Mouse (Mus musculus): Measurements from ENCODE around the gene Themis2. TPM values are rescaled to one million over a fixed set of nuclear protein-coding genes. Genes with fewer than 3 reads are reported as not detected.
"Not testable (repeated sequence)": the region's sequence is repeated elsewhere in the genome, so short reads cannot be mapped to it uniquely, and the experiment has no call there.

Gene Themis2
- polyA plus RNA-seq, 1 experiment from 2014 or later, result 1.8 TPM

GRCm38 (mm10) chr4:132793322-132794004 lies 2.7 kb downstream of the Themis2 start:
- H3K27ac ChIP-seq (ENCODE audit: low read length); H3K36me3 ChIP-seq (ENCODE audit: control insufficient read depth, insufficient read depth, low read length); H3K4me2 ChIP-seq (ENCODE audit: low read depth, low read length); H3K4me3 ChIP-seq (replicated peaks; ENCODE audit: low read length); H3K9me3 ChIP-seq (replicated peaks; ENCODE audit: control insufficient read depth, low read length); H3K9ac ChIP-seq (ENCODE audit: low read length); H3K4me1 ChIP-seq (ENCODE audit: control insufficient read depth, insufficient read depth, low read length); H3K27me3 ChIP-seq (ENCODE audit: control insufficient read depth, insufficient read depth, low read length); ATAC-seq (ENCODE audit: insufficient read depth, low FRiP score): not testable (repeated sequence)
- 78% methylated on average over 8 of the region's 9 CpGs for WGBS

GRCm38 (mm10) chr4:132789731-132790130 lies 6.5 kb downstream of the Themis2 start:
- H3K27ac ChIP-seq (ENCODE audit: low read length), result no peak overlapping the region
- no peak overlapping the region for H3K4me2 ChIP-seq (ENCODE audit: low read depth, low read length)
- H3K9me3 ChIP-seq (replicated peaks; ENCODE audit: control insufficient read depth, low read length), result no peaks in the 10 kb centered on the region
- no peak for ATAC-seq (ENCODE audit: insufficient read depth, low FRiP score)
- no peak overlapping the region for H3K9ac ChIP-seq (ENCODE audit: low read length)
- no peaks in the 10 kb centered on the region for H3K36me3 ChIP-seq (ENCODE audit: control insufficient read depth, insufficient read depth, low read length)
- no peaks in the 10 kb centered on the region for H3K4me1 ChIP-seq (ENCODE audit: control insufficient read depth, insufficient read depth, low read length)
- H3K4me3 ChIP-seq (replicated peaks; ENCODE audit: low read length), result no peak overlapping the region
- H3K27me3 ChIP-seq (ENCODE audit: control insufficient read depth, insufficient read depth, low read length), result no peaks in the 10 kb centered on the region
- WGBS, result 88% methylated on average over 8 of the region's 8 CpGs

- no peak overlapping the region for H3K4me3 ChIP-seq (replicated peaks; ENCODE audit: low read length)
- no peaks in the 10 kb centered on the region for H3K27me3 ChIP-seq (ENCODE audit: control insufficient read depth, insufficient read depth, low read length)
- no peak overlapping the region for H3K4me2 ChIP-seq (ENCODE audit: low read depth, low read length)
- H3K4me1 ChIP-seq (ENCODE audit: control insufficient read depth, insufficient read depth, low read length), result no peaks in the 10 kb centered on the region
- no peaks in the 10 kb centered on the region for H3K36me3 ChIP-seq (ENCODE audit: control insufficient read depth, insufficient read depth, low read length)
- no peak overlapping the region for H3K9ac ChIP-seq (ENCODE audit: low read length)
- 90% methylated on average over 13 of the region's 13 CpGs for WGBS
- ATAC-seq (ENCODE audit: insufficient read depth, low FRiP score), result no peak
- H3K27ac ChIP-seq (ENCODE audit: low read length), result no peak overlapping the region
- H3K9me3 ChIP-seq (replicated peaks; ENCODE audit: control insufficient read depth, low read length), result no peaks in the 10 kb centered on the region
Measured at GRCm38 (mm10) chr4:132785228-132785627, 11.0 kb downstream of the Themis2 start.

DNA sequence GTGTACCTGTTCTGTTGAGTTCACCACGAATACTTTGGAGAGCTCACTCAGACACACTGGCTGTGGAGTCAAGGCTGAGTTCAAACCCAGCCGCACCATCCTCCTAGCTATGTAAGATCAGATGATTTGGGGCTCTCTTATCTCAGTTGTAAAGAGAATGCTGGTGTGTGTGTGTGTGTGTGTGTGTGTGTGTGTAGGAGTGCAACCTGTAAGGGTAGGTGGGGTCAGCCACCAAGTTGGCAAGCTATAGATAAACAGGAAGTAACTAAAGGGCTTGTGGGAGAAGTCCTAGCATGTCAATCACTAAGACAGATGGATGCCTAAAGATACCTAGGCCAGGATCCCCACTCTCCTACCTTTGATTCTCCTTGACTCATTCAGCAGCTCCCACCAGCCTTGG lies 12.5 kb downstream of the Themis2 start:
- H3K27me3 ChIP-seq (ENCODE audit: control insufficient read depth, insufficient read depth, low read length), result no peaks in the 10 kb centered on the region
- H3K36me3 ChIP-seq (ENCODE audit: control insufficient read depth, insufficient read depth, low read length), result 0 out of 2 replicates have a peak, but pooled peaks cover 3% of the 10 kb centered on the region
- H3K4me2 ChIP-seq (ENCODE audit: low read depth, low read length), result no peak overlapping the region
- ATAC-seq (ENCODE audit: insufficient read depth, low FRiP score), result no peak
- H3K27ac ChIP-seq (ENCODE audit: low read length), result no peak overlapping the region
- no peak overlapping the region for H3K9ac ChIP-seq (ENCODE audit: low read length)
- no peak overlapping the region for H3K4me3 ChIP-seq (replicated peaks; ENCODE audit: low read length)
- H3K4me1 ChIP-seq (ENCODE audit: control insufficient read depth, insufficient read depth, low read length), result no peaks in the 10 kb centered on the region
- no peaks in the 10 kb centered on the region for H3K9me3 ChIP-seq (replicated peaks; ENCODE audit: control insufficient read depth, low read length)
- WGBS, result 80% methylated on average over 2 of the region's 2 CpGs

DNA sequence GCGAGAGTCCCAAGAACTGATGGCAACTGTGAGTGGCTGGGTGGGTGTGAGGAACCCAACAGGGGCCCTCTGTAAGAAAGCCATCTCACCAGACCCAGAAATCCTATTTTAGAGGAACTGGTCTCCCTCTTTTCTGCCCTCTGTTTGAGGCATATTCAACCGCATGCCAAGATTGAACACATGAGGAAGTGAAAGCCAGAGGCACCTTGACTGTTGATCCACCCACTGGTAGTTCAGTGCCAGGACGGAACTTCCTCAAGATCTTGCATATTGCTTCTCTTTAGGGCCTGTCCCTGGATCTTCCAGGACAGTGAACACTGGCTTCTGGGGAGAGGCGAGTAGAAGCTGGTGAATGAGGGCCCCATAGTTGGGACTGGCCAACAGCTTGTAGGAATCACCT lies 15.9 kb downstream of the Themis2 start:
- no peak overlapping the region for H3K27ac ChIP-seq (ENCODE audit: low read length)
- H3K4me1 ChIP-seq (ENCODE audit: control insufficient read depth, insufficient read depth, low read length), result no peaks in the 10 kb centered on the region
- no peak overlapping the region for H3K4me2 ChIP-seq (ENCODE audit: low read depth, low read length)
- no peak for ATAC-seq (ENCODE audit: insufficient read depth, low FRiP score)
- no peaks in the 10 kb centered on the region for H3K27me3 ChIP-seq (ENCODE audit: control insufficient read depth, insufficient read depth, low read length)
- WGBS, result 87% methylated on average over 4 of the region's 4 CpGs
- peaks cover 25% of the 10 kb centered on the region for H3K36me3 ChIP-seq (ENCODE audit: control insufficient read depth, insufficient read depth, low read length)
- H3K9me3 ChIP-seq (replicated peaks; ENCODE audit: control insufficient read depth, low read length), result no peaks in the 10 kb centered on the region
- H3K9ac ChIP-seq (ENCODE audit: low read length), result no peak overlapping the region
- no peak overlapping the region for H3K4me3 ChIP-seq (replicated peaks; ENCODE audit: low read length)

DNA sequence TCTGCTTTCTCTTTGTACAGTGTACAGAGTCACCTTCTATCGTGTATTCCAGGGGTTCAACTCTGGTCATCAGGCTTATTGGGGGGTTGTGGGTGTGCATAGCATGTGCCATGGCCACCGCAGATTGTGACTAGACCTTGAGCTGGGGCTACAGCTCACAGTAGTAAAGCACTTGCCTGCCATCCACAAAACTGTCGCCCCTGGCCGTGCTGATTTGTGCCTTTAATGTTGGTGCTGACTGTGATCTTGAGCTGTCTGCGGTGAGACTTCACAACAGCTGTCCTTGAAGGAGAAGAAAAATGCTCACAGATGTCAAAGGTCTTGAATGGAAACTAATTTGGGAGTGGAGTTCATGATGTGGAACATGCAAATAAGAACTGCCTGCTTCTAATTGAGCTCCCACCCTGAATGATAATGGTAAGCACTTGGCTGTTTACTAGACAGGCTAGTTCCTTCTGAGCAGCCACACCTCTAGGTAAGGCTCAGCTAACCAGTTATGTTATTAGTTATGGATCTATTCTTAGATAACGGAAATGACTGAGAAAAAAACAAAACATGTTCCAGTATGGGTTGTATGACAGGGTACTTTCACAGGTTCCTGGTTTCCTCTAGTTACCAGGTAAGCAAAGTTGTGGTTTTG lies 17.5 kb downstream of the Themis2 start:
- ATAC-seq (ENCODE audit: insufficient read depth, low FRiP score), result no peak
- H3K36me3 ChIP-seq (ENCODE audit: control insufficient read depth, insufficient read depth, low read length), result peaks cover 38% of the 10 kb centered on the region
- no peak overlapping the region for H3K9ac ChIP-seq (ENCODE audit: low read length)
- no peak overlapping the region for H3K4me2 ChIP-seq (ENCODE audit: low read depth, low read length)
- H3K4me3 ChIP-seq (replicated peaks; ENCODE audit: low read length), result no peak overlapping the region
- H3K27me3 ChIP-seq (ENCODE audit: control insufficient read depth, insufficient read depth, low read length), result no peaks in the 10 kb centered on the region
- no peaks in the 10 kb centered on the region for H3K4me1 ChIP-seq (ENCODE audit: control insufficient read depth, insufficient read depth, low read length)
- WGBS, result 89% methylated on average over 6 of the region's 6 CpGs
- H3K27ac ChIP-seq (ENCODE audit: low read length), result no peak overlapping the region
- H3K9me3 ChIP-seq (replicated peaks; ENCODE audit: control insufficient read depth, low read length), result no peaks in the 10 kb centered on the region

GRCm38 (mm10) chr4:132776764-132777163 lies 19.4 kb downstream of the Themis2 start:
- peaks cover 48% of the 10 kb centered on the region for H3K36me3 ChIP-seq (ENCODE audit: control insufficient read depth, insufficient read depth, low read length)
- 70% methylated on average over 5 of the region's 5 CpGs for WGBS

DNA sequence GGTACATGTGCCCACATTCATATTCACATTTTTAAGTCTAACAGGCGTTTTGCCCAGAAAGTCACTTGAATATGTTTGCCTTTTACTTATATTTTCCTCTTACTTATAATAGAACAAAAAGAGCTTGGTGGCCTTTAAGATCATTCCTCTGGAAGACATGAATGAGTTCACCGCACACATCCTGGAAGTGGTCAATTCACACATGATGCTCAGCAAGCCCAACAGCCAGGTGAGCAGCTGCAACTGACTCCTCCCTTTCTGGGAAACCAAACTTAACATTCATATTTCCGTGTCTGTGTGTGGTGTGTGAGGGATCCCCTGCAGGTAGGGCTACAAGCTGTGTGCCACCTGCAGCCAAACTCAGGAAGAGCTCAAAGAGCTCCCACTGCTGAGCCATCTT lies 21.3 kb downstream of the Themis2 start:
- H3K27me3 ChIP-seq (ENCODE audit: control insufficient read depth, insufficient read depth, low read length), result no peaks in the 10 kb centered on the region
- 80% methylated on average over 3 of the region's 3 CpGs for WGBS
- no peaks in the 10 kb centered on the region for H3K4me1 ChIP-seq (ENCODE audit: control insufficient read depth, insufficient read depth, low read length)
- no peak for ATAC-seq (ENCODE audit: insufficient read depth, low FRiP score)
- no peak overlapping the region for H3K9ac ChIP-seq (ENCODE audit: low read length)
- H3K4me3 ChIP-seq (replicated peaks; ENCODE audit: low read length), result no peak overlapping the region
- H3K36me3 ChIP-seq (ENCODE audit: control insufficient read depth, insufficient read depth, low read length), result peaks cover 53% of the 10 kb centered on the region
- H3K4me2 ChIP-seq (ENCODE audit: low read depth, low read length), result no peak overlapping the region
- H3K9me3 ChIP-seq (replicated peaks; ENCODE audit: control insufficient read depth, low read length), result no peaks in the 10 kb centered on the region
- no peak overlapping the region for H3K27ac ChIP-seq (ENCODE audit: low read length)

More at GRCm38 (mm10) chr4:132776764-132777163, 19.4 kb downstream of the Themis2 start:
- Histone ChIP-seq H3K9me3 (replicated peaks; ENCODE audit: control insufficient read depth, low read length) (no peaks in the 10 kb centered on the region), H3K4me1 (ENCODE audit: control insufficient read depth, insufficient read depth, low read length) (no peaks in the 10 kb centered on the region), H3K9ac (ENCODE audit: low read length) (no peak overlapping the region), H3K27ac (ENCODE audit: low read length) (no peak overlapping the region), H3K27me3 (ENCODE audit: control insufficient read depth, insufficient read depth, low read length) (no peaks in the 10 kb centered on the region), H3K4me2 (ENCODE audit: low read depth, low read length) (no peak overlapping the region), H3K4me3 (replicated peaks; ENCODE audit: low read length) (no peak overlapping the region)
- 0 out of 2 replicates have a peak, but pooled peaks have one; percentile 37 for ATAC-seq (ENCODE audit: insufficient read depth, low FRiP score)

DNA sequence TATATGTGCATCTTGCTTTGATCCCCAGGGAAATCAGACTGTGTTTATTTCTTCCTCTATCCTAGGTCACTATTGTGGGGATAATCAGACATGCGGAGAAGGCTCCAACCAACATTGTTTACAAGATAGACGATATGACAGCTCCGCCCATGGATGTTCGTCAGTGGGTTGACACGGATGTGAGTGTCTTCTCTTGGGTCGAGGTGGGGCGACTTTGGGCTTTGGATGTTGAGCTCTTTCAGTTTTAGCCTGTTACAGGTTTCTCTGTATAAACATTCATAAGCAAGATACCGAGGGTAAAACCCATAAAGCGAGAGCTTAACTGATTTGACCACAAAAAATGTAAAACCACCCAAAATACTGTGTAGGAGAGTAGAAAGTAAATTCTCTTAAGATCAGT lies 24.4 kb downstream of the Themis2 start:
- H3K9ac ChIP-seq (ENCODE audit: low read length), result no peak overlapping the region
- 83% methylated on average over 9 of the region's 9 CpGs for WGBS
- H3K27me3 ChIP-seq (ENCODE audit: control insufficient read depth, insufficient read depth, low read length), result no peaks in the 10 kb centered on the region
- H3K4me1 ChIP-seq (ENCODE audit: control insufficient read depth, insufficient read depth, low read length), result peaks cover 7% of the 10 kb centered on the region; the same call in 1 of the 2 replicates
- H3K9me3 ChIP-seq (replicated peaks; ENCODE audit: control insufficient read depth, low read length), result no peaks in the 10 kb centered on the region
- H3K4me2 ChIP-seq (ENCODE audit: low read depth, low read length), result no peak overlapping the region
- no peak overlapping the region for H3K27ac ChIP-seq (ENCODE audit: low read length)
- no peak overlapping the region for H3K4me3 ChIP-seq (replicated peaks; ENCODE audit: low read length)
- peaks cover 37% of the 10 kb centered on the region for H3K36me3 ChIP-seq (ENCODE audit: control insufficient read depth, insufficient read depth, low read length)
- ATAC-seq (ENCODE audit: insufficient read depth, low FRiP score), result no peak

Data from stomach, embryonic 16.5 days (tissue).